Mouse (Mus musculus): ENCODE measurements around the gene Zfp457. TPM values are rescaled to one million over a fixed set of nuclear protein-coding genes. Genes with fewer than 3 reads are reported as not detected.
A peak's percentile ranks its signal among the peaks of the same experiment; 100 is the strongest.
"Not testable (repeated sequence)": the region's sequence is repeated elsewhere in the genome, so short reads cannot be mapped to it uniquely, and the experiment has no call there.

The Zfp457 gene
- 0.86 and 1.1 TPM in 2 replicates for polyA plus RNA-seq (2015; fragmentation: Nextera tagmentation; extraction: Ambion mirVana)

DNA sequence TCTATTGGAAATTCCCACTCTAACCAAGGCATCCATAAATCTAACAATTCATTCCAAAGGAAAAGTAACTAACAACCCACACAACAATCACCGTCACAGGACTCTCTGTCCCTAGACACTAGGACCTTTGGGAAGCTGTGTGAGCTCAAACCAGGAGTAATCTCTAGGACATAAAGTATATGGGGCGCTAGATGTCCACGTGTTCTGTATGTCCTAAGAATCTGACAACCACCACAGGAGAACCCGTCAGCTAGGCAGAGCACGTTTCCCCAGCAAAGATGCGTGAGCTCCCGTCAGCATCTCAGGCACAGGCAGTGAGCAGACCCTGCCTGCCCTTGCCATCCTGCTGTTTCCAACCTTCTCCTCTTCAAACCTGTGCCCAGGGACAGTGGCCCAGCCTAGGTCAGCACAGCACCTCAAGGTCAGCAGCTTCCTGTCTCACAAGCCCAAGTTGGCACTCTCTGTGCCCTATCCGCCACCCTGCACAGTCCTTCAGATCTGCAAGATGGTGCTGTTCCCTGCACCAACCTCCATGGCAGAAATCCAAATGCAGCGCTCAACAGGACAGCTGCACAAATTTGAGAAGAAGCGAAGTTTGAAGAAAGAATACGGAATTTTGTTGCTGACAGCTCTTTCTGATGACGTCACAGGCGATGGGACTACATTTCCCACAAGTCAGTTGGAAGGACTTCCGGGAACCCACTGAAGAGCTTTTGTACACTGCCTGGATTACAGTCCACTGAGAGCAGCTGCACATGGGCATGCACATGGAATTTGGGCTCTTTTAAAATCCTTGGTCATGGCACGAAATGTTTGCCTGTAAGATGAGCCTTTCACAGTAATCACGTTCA lies at the start of gene Zfp457:
Zfp457 (minus strand) TSS at position 664 of the 851 bp plus-strand sequence.
- H3K27ac ChIP-seq (replicated peaks), result peak within 1 kb of the TSS; percentile 31
- peaks cover 11% of the 10 kb centered on the region for H3K4me1 ChIP-seq
- no peaks in the 10 kb centered on the region for H3K9me3 ChIP-seq
- H3K36me3 ChIP-seq, result no peaks in the 10 kb centered on the region
- H3K4me2 ChIP-seq (replicated peaks), result peak within 1 kb of the TSS; percentile 89
- 9% methylated on average over 16 of the region's 16 CpGs for WGBS
- ATAC-seq (replicated peaks), result peak; percentile 99
- H3K27me3 ChIP-seq, result no peaks in the 10 kb centered on the region
- peak within 1 kb of the TSS; percentile 69 for H3K9ac ChIP-seq (replicated peaks)
- peak within 1 kb of the TSS; percentile 59 for H3K4me3 ChIP-seq

DNA sequence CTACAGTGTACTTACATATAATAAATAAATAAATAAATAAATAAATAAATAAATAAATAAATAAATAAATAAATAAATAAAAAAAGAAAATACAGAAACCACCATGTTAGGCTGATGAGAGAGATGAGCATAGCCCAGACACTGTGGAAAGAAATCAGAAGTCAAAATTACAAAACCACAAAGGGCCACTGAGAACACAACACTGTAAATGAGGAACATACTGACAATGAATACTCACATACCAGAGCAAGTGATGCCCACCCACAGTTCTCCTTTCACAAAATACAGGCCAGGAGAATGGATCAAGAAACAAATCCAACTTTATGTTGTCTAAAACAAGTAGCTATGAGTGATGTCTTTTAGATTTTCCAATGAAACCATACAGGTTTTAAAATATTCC lies 45.6 kb upstream of the Zfp457 start:
- Histone ChIP-seq H3K4me2 (replicated peaks) (no peak overlapping the region), H3K36me3 (no peaks in the 10 kb centered on the region), H3K27ac (replicated peaks) (no peak overlapping the region), H3K4me3 (no peak overlapping the region), H3K4me1 (no peaks in the 10 kb centered on the region), H3K27me3 (no peaks in the 10 kb centered on the region), H3K9me3 (no peaks in the 10 kb centered on the region), H3K9ac (replicated peaks) (no peak overlapping the region)
- no peak for ATAC-seq (replicated peaks)

- H3K4me3 ChIP-seq, result no peak overlapping the region
- H3K9ac ChIP-seq (replicated peaks), result no peak overlapping the region
- no peak overlapping the region for H3K4me2 ChIP-seq (replicated peaks)
- no peaks in the 10 kb centered on the region for H3K9me3 ChIP-seq
- WGBS, result 89% methylated on average over 2 of the region's 2 CpGs
- H3K27ac ChIP-seq (replicated peaks), result no peak overlapping the region
- no peaks in the 10 kb centered on the region for H3K4me1 ChIP-seq
- no peak for ATAC-seq (replicated peaks)
- H3K36me3 ChIP-seq, result no peaks in the 10 kb centered on the region
- H3K27me3 ChIP-seq, result no peaks in the 10 kb centered on the region
Measured at GRCm38 (mm10) chr13:67343422-67343821, 37.1 kb upstream of the Zfp457 start.

DNA sequence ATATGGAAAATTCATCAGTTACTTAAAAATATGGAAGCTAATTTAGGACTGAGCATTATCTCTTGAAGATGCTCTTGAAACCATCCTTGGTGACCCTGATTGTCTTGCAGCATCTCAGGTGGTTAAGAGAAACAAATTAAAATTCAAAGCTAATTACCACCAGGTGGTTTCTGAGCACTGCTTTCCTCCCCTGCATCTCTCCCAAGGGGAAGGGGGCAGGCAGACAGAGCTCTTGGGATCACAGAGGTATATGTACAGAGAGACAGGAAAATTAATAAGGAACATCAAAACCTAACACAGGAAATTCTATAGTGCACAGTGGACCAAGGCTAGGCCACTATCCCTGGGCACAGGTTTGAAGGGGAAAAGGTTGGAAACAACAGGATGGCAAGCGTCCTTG lies 26.6 kb upstream of the Zfp457 start:
- H3K27me3 ChIP-seq, result no peaks in the 10 kb centered on the region
- WGBS, result 68% methylated on average over 1 of the region's 1 CpGs
- H3K4me2 ChIP-seq (replicated peaks), result peak overlapping the region; percentile 78
- H3K9me3 ChIP-seq, result no peaks in the 10 kb centered on the region
- H3K4me3 ChIP-seq, result peak overlapping the region; percentile 50
- 0 out of 2 replicates have a peak overlapping the region, but pooled peaks have one; percentile 49 for H3K9ac ChIP-seq (replicated peaks)
- peaks cover 13% of the 10 kb centered on the region for H3K4me1 ChIP-seq
- H3K36me3 ChIP-seq, result no peaks in the 10 kb centered on the region
- no peak overlapping the region for H3K27ac ChIP-seq (replicated peaks)
- ATAC-seq (replicated peaks), result peak; percentile 58

DNA sequence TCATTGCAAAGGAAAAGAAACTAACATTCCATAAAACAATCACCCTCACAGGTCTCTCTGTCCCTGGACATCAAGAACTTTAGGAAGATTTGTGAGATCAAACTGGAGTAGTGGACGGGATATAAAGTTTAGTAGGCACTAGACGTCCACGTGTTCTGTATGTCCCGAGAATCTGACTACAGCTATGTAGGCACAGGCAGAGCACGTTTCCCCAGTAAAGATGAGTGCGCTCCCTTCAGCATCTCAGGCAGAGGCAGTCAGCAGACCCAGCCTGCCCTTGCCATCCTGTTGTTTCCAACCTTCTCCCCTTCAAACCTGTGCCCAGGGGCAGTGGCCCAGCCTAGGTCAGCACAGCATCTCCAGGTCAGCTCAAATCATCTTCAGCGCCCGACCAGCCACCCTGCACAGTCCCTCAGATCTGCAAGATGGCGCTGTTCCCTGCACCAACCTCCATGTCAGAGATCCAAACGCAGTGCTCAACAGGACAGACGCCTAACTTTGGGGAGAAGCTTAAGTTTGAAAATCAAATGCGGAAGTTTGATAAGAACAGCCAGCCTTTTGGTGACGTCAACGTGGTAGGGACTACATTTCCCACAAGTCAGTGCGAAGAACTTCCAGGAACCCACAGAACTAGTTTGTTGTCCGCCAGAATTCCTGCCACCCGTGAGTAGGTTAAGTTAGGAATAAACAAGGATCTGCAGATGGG lies 25.9 kb upstream of the Zfp457 start, which contains the start of gene Zfp595:
Zfp595 (minus strand) TSS at position 552 of the 706 bp plus-strand sequence.
- Histone ChIP-seq H3K4me1 (peaks cover 13% of the 10 kb centered on the region), H3K9ac (replicated peaks) (peak within 1 kb of the TSS; percentile 49), H3K9me3 (no peaks in the 10 kb centered on the region), H3K4me2 (replicated peaks) (peak within 1 kb of the TSS; percentile 78), H3K27ac (replicated peaks) (no peak within 1 kb of the TSS), H3K36me3 (no peaks in the 10 kb centered on the region), H3K4me3 (peak within 1 kb of the TSS; percentile 50), H3K27me3 (no peaks in the 10 kb centered on the region)
- ATAC-seq (replicated peaks), result peak; percentile 92
- 15% methylated on average over 17 of the region's 17 CpGs for WGBS

DNA sequence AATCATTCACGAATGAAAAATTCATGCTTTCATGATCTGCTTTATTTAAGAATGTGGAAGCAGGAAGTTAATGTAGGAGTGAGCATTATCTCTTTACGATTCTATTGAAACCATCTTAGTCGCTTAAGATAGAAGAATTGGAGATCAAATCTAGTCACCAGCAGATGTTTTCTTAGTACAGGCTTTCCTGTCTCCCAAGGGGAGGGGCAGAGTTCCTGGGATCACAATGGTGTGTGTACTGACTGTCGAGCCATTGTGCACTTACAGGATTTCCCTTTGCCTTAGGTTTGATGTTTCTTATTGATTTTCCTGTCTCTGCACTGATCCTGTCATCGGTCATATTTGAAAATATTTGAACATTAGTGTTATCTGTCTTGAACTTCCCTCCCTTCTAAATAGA lies 433 bp upstream of the Zfp457 start:
- peak overlapping the region; percentile 69 for H3K9ac ChIP-seq (replicated peaks)
- H3K27ac ChIP-seq (replicated peaks), result peak overlapping the region; percentile 31
- ATAC-seq (replicated peaks), result peak; percentile 69

DNA sequence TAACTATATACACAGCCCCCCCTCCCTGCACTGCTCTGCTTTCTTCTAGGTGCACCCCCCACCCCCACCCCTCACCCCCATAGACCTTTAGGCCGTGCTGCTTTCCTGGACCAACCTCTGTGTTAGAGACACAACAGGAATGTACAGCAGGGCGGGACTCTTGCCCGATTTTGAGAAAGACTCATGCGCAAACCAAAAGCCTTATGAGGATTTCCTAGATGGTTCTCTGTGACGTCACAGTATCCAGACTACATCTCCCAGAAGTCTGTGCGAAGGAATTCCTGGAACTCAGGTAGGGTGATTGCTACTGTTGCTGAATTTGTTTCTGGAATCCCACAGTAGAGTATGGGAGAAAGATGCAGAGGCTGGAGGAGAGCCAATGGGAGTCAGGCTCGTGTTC lies 28.0 kb downstream of the Zfp457 start, which contains the start of gene Zfp458:
Zfp458 (minus strand) TSS at position 153 of the 400 bp plus-strand sequence.
- Histone ChIP-seq H3K27ac (replicated peaks) (no peak within 1 kb of the TSS), H3K4me2 (replicated peaks) (no peak within 1 kb of the TSS), H3K4me3 (no peak within 1 kb of the TSS), H3K9me3 (no peaks in the 10 kb centered on the region), H3K9ac (replicated peaks) (no peak within 1 kb of the TSS), H3K36me3 (no peaks in the 10 kb centered on the region), H3K27me3 (no peaks in the 10 kb centered on the region), H3K4me1 (no peaks in the 10 kb centered on the region)
- peak; percentile 43; the same call in 1 of the 2 replicates for ATAC-seq (replicated peaks)
- WGBS, result 45% methylated on average over 7 of the region's 7 CpGs

More for the DNA sequence above, 433 bp upstream of the Zfp457 start:
- peak overlapping the region; percentile 89 for H3K4me2 ChIP-seq (replicated peaks)
- no peaks in the 10 kb centered on the region for H3K36me3 ChIP-seq
- H3K4me1 ChIP-seq, result peaks cover 11% of the 10 kb centered on the region
- no peaks in the 10 kb centered on the region for H3K27me3 ChIP-seq
- H3K4me3 ChIP-seq, result peak overlapping the region; percentile 59
- 27% methylated on average over 5 of the region's 5 CpGs for WGBS
- no peaks in the 10 kb centered on the region for H3K9me3 ChIP-seq

DNA sequence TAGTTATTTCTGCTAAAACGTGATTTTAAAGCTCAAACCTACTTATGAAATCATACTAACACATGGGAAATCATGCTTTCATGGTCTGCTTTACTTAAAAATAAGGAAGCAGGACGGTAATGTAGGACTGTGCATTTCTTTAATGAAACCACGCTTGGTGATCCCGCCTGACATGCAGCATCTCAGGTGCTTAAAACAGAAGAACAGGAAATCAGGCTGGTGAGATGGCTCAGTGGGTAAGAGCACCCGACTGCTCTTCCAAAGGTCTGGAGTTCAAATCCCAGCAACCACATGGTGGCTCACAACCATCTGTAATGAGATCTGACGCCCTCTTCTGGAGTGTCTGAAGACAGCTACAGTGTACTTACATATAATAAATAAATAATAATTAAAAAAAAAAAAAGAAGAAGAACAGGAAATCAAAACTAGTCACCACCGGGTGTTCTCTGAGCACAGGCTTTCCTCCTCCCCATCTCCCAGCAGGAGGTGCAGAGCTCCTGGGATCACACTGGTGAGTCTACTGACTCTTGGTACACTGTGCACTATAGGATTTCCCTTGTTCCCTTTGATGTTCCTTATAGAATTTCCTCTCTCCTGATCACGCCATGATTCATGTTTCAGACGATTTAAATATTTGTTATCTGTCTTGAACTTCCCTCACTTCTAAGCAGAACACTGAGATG lies 36.8 kb downstream of the Zfp457 start:
- peak; percentile 62 for ATAC-seq (replicated peaks)
- H3K9me3 ChIP-seq, H3K27me3 ChIP-seq, H3K36me3 ChIP-seq: not testable (repeated sequence)
- H3K4me3 ChIP-seq, result peak overlapping the region; percentile 80
- H3K27ac ChIP-seq (replicated peaks), result peak overlapping the region; percentile 51
- peaks cover 12% of the 10 kb centered on the region for H3K4me1 ChIP-seq
- WGBS, result 48% methylated on average over 8 of the region's 9 CpGs
- peak overlapping the region; percentile 81 for H3K4me2 ChIP-seq (replicated peaks)
- H3K9ac ChIP-seq (replicated peaks), result peak overlapping the region; percentile 68

GRCm38 (mm10) chr13:67268568-67269369 lies 37.5 kb downstream of the Zfp457 start:
- Histone ChIP-seq H3K9ac (replicated peaks) (peak overlapping the region; percentile 68), H3K4me1 (peaks cover 12% of the 10 kb centered on the region), H3K4me3 (peak overlapping the region; percentile 80), H3K27ac (replicated peaks) (peak overlapping the region; percentile 51), H3K36me3 (0 out of 2 replicates have a peak, but pooled peaks cover 4% of the 10 kb centered on the region), H3K27me3 (no peaks in the 10 kb centered on the region), H3K9me3 (no peaks in the 10 kb centered on the region), H3K4me2 (replicated peaks) (peak overlapping the region; percentile 81)
- 9% methylated on average over 18 of the region's 18 CpGs for WGBS
- peak; percentile 99 for ATAC-seq (replicated peaks)

Measured in forebrain, embryonic 15.5 days (tissue).